Mouse (Mus musculus) gastrocnemius, postnatal 25 days (tissue): ENCODE results near the gene Gm11238. TPM values are rescaled to one million over a fixed set of nuclear protein-coding genes. Genes with fewer than 3 reads are reported as not detected.
"Not testable (repeated sequence)": the region's sequence is repeated elsewhere in the genome, so short reads cannot be mapped to it uniquely, and the experiment has no call there.

Source experiments
- DNase-seq: peaks from one replicate; pipeline ENCODE4 v3.0.0; 2022
- long read RNA-seq, 2 experiments: library from polyadenylated mRNA; stranded (forward); transcript quantifications; one replicate each; pipeline ENCODE4 v2.0.0; 2021
- total RNA-seq, 2 experiments: library from RNA; stranded (reverse); gene quantifications; 1 replicate in 1 of 2; 2 replicates in 1 of 2; pipeline ENCODE4 v1.2.3; 2021

Gm11238 gene
- total RNA-seq: not detected
- long read RNA-seq, experiment 1: 0 reads
- long read RNA-seq, experiment 2: 0 reads

DNA sequence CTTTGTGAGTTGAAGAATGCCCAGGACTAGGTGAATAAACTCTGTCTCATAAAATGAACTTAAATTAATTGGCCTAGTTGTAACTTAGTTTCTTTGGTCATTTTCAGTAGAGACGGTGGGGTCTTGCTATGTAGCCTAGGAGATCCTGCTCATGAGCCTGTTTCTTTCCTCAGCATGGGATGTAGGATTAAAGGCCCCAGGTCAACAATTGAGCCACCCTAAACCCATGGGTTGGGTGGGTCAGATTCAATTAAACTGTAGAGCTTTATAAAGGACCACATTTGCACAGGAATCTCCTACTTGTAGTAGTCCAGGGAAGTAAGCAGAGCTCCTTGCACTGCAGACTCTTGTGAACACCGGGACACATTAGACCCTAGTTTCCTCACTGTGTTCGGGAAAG is at the start of gene Gm11238:
TSS of gene Gm11238 (plus strand) at position 301 of the 400 bp plus-strand sequence.
- not testable (repeated sequence) for DNase-seq

DNA sequence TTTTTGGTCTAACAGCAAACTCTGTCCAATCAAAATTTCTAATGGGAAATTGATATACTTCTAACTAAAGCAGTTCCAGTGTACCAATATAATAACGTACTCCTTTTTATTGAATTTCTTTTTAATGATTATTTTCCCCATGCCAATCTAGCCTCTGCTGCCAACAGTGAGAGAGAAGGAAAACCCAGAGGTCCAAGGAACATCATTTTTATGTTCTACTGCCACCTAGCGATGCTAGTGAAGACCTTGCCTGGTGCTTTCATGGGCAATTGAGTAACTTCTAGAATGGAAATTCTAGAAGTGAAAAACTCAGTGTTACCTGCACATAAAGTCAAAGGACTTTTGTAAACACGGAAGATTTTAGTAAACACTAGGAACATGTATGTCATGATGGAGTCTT is 8.4 kb upstream of the Gm11238 start:
- DNase-seq: no peak

DNA sequence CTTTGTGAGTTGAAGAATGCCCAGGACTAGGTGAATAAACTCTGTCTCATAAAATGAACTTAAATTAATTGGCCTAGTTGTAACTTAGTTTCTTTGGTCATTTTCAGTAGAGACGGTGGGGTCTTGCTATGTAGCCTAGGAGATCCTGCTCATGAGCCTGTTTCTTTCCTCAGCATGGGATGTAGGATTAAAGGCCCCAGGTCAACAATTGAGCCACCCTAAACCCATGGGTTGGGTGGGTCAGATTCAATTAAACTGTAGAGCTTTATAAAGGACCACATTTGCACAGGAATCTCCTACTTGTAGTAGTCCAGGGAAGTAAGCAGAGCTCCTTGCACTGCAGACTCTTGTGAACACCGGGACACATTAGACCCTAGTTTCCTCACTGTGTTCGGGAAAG is 15.0 kb downstream of the Gm11238 start, which contains the start of gene Gm11237:
TSS of gene Gm11237 (plus strand) at position 301 of the 400 bp plus-strand sequence.
- not testable (repeated sequence) for DNase-seq

DNA sequence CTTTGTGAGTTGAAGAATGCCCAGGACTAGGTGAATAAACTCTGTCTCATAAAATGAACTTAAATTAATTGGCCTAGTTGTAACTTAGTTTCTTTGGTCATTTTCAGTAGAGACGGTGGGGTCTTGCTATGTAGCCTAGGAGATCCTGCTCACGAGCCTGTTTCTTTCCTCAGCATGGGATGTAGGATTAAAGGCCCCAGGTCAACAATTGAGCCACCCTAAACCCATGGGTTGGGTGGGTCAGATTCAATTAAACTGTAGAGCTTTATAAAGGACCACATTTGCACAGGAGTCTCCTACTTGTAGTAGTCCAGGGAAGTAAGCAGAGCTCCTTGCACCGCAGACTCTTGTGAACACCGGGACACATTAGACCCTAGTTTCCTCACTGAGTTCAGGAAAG is 30.1 kb downstream of the Gm11238 start, which contains the start of gene Gm11236:
TSS of gene Gm11236 (plus strand) at position 301 of the 400 bp plus-strand sequence.
- DNase-seq: not testable (repeated sequence)

DNA sequence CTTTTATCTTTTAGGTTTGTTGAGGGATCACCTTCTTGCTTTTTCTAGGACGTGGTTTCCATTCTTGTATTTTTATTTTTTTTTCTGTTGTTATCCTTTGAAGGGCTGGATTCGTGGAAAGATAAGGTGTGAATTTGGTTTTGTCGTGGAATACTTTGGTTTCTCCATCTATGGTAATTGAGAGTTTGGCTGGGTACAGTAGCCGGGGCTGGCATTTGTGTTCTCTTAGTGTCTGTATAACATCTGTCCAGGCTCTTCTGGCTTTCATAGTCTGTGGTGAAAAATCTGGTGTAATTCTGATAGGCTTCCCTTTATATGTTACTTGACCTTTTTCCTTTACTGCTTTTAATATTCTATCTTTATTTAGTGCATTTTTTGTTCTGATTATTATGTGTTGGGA is 54.2 kb downstream of the Gm11238 start:
- not testable (repeated sequence) for DNase-seq

DNA sequence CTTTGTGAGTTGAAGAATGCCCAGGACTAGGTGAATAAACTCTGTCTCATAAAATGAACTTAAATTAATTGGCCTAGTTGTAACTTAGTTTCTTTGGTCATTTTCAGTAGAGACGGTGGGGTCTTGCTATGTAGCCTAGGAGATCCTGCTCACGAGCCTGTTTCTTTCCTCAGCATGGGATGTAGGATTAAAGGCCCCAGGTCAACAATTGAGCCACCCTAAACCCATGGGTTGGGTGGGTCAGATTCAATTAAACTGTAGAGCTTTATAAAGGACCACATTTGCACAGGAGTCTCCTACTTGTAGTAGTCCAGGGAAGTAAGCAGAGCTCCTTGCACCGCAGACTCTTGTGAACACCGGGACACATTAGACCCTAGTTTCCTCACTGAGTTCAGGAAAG is 60.4 kb downstream of the Gm11238 start, which contains the start of gene Gm11239:
TSS of gene Gm11239 (plus strand) at position 301 of the 400 bp plus-strand sequence.
- DNase-seq: not testable (repeated sequence)

DNA sequence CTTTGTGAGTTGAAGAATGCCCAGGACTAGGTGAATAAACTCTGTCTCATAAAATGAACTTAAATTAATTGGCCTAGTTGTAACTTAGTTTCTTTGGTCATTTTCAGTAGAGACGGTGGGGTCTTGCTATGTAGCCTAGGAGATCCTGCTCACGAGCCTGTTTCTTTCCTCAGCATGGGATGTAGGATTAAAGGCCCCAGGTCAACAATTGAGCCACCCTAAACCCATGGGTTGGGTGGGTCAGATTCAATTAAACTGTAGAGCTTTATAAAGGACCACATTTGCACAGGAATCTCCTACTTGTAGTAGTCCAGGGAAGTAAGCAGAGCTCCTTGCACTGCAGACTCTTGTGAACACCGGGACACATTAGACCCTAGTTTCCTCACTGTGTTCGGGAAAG is 75.5 kb downstream of the Gm11238 start, which contains the start of gene Gm428:
TSS of gene Gm428 (plus strand) at position 301 of the 400 bp plus-strand sequence.
- DNase-seq: not testable (repeated sequence)

Other genes starting within 250 kb of the Gm11238 start
- gene Gm11487, start 202.8 kb upstream of the Gm11238 start, total RNA-seq: not detected
- gene Gm11237, start 15.1 kb downstream of the Gm11238 start, total RNA-seq: not detected
- not detected for gene Gm11236, start 30.2 kb downstream of the Gm11238 start, total RNA-seq
- not detected for gene Gm11239, start 60.5 kb downstream of the Gm11238 start, total RNA-seq
- gene Gm428, start 75.6 kb downstream of the Gm11238 start, total RNA-seq: not detected
- not detected for gene Rasef, start 183.1 kb downstream of the Gm11238 start, total RNA-seq